Mouse (Mus musculus): ENCODE measurements at regions not wholly inside any gene's neighbourhood (a gene's known extent, or its start where the extent isn't known, plus 50 kb on each side); places are given as distances from the start of the nearest gene placed in this dataset.

GRCm38 (mm10) chr1:128671016-128671415, 78.9 kb upstream of the Cxcr4 start:
- Histone ChIP-seq H3K27me3 (ENCODE audit: control insufficient read depth, insufficient read depth, low read length) (no peaks in the 10 kb centered on the region), H3K4me2 (ENCODE audit: low read depth, low read length) (no peak overlapping the region), H3K9me3 (replicated peaks; ENCODE audit: control insufficient read depth, low read length) (no peaks in the 10 kb centered on the region), H3K36me3 (replicated peaks; ENCODE audit: control insufficient read depth, insufficient read depth, low read length) (no peaks in the 10 kb centered on the region), H3K27ac (ENCODE audit: low read depth) (no peak overlapping the region), H3K4me3 (ENCODE audit: low read depth, low read length) (no peak overlapping the region), H3K9ac (replicated peaks; ENCODE audit: low read depth, low read length) (no peak overlapping the region), H3K4me1 (ENCODE audit: control insufficient read depth, insufficient read depth) (no peaks in the 10 kb centered on the region)
- DNase-seq (ENCODE audit: low spot score) (no peak), ATAC-seq (ENCODE audit: insufficient read depth, low read depth) (no peak)
- TF ChIP-seq EP300 (IDR thresholded peaks at IDR 0.05; ENCODE audit: low read depth) (no peak), CTCF (IDR thresholded peaks at IDR 0.05; ENCODE audit: low read depth) (no peak)
- 54% methylated on average over 5 of the region's 5 CpGs for WGBS

- DNase-seq (ENCODE audit: low spot score) (no peak), ATAC-seq (ENCODE audit: insufficient read depth, low read depth) (no peak)
- H3K9me3 ChIP-seq (replicated peaks; ENCODE audit: control insufficient read depth, low read length) = no peaks in the 10 kb centered on the region
- H3K27me3 ChIP-seq (ENCODE audit: control insufficient read depth, insufficient read depth, low read length) = no peaks in the 10 kb centered on the region
- no peak overlapping the region for H3K27ac ChIP-seq (ENCODE audit: low read depth)
- TF ChIP-seq CTCF (IDR thresholded peaks at IDR 0.05; ENCODE audit: low read depth) = no peak
- TF ChIP-seq EP300 (IDR thresholded peaks at IDR 0.05; ENCODE audit: low read depth) = no peak
- H3K4me2 ChIP-seq (ENCODE audit: low read depth, low read length) = no peak overlapping the region
- H3K9ac ChIP-seq (replicated peaks; ENCODE audit: low read depth, low read length) = no peak overlapping the region
- H3K36me3 ChIP-seq (replicated peaks; ENCODE audit: control insufficient read depth, insufficient read depth, low read length) = no peaks in the 10 kb centered on the region
- 63% methylated on average over 2 of the region's 2 CpGs for WGBS
- no peaks in the 10 kb centered on the region for H3K4me1 ChIP-seq (ENCODE audit: control insufficient read depth, insufficient read depth)
- H3K4me3 ChIP-seq (ENCODE audit: low read depth, low read length) = no peak overlapping the region
Observed at GRCm38 (mm10) chr1:128669241-128669666, 77.2 kb upstream of the Cxcr4 start.

- ATAC-seq (ENCODE audit: insufficient read depth, low read depth) = no peak
- Histone ChIP-seq H3K4me2 (ENCODE audit: low read depth, low read length) (no peak overlapping the region), H3K27ac (ENCODE audit: low read depth) (no peak overlapping the region), H3K9me3 (replicated peaks; ENCODE audit: control insufficient read depth, low read length) (no peaks in the 10 kb centered on the region), H3K36me3 (replicated peaks; ENCODE audit: control insufficient read depth, insufficient read depth, low read length) (no peaks in the 10 kb centered on the region), H3K27me3 (ENCODE audit: control insufficient read depth, insufficient read depth, low read length) (no peaks in the 10 kb centered on the region), H3K4me1 (ENCODE audit: control insufficient read depth, insufficient read depth) (no peaks in the 10 kb centered on the region), H3K4me3 (ENCODE audit: low read depth, low read length) (no peak overlapping the region), H3K9ac (replicated peaks; ENCODE audit: low read depth, low read length) (no peak overlapping the region)
- no peak for DNase-seq (ENCODE audit: low spot score)
- 67% methylated on average over 6 of the region's 6 CpGs for WGBS
- TF ChIP-seq EP300 (IDR thresholded peaks at IDR 0.05; ENCODE audit: low read depth) (no peak), CTCF (IDR thresholded peaks at IDR 0.05; ENCODE audit: low read depth) (no peak)
Observed at GRCm38 (mm10) chr1:128668718-128669117, 76.6 kb upstream of the Cxcr4 start.

- TF ChIP-seq CTCF (IDR thresholded peaks at IDR 0.05; ENCODE audit: low read depth) = no peak
- no peak for TF ChIP-seq EP300 (IDR thresholded peaks at IDR 0.05; ENCODE audit: low read depth)
- 79% methylated on average over 4 of the region's 4 CpGs for WGBS
- no peak overlapping the region for H3K27ac ChIP-seq (ENCODE audit: low read depth)
- no peaks in the 10 kb centered on the region for H3K9me3 ChIP-seq (replicated peaks; ENCODE audit: control insufficient read depth, low read length)
- no peaks in the 10 kb centered on the region for H3K36me3 ChIP-seq (replicated peaks; ENCODE audit: control insufficient read depth, insufficient read depth, low read length)
- no peak for DNase-seq (ENCODE audit: low spot score)
- no peaks in the 10 kb centered on the region for H3K27me3 ChIP-seq (ENCODE audit: control insufficient read depth, insufficient read depth, low read length)
- no peak overlapping the region for H3K4me2 ChIP-seq (ENCODE audit: low read depth, low read length)
- H3K4me1 ChIP-seq (ENCODE audit: control insufficient read depth, insufficient read depth) = no peaks in the 10 kb centered on the region
- no peak overlapping the region for H3K4me3 ChIP-seq (ENCODE audit: low read depth, low read length)
- ATAC-seq (ENCODE audit: insufficient read depth, low read depth) = no peak
- H3K9ac ChIP-seq (replicated peaks; ENCODE audit: low read depth, low read length) = no peak overlapping the region
Observed at GRCm38 (mm10) chr1:128667121-128667762, 75.1 kb upstream of the Cxcr4 start.

- 81% methylated on average over 2 of the region's 2 CpGs for WGBS
- ATAC-seq (ENCODE audit: insufficient read depth, low read depth) = no peak
- no peaks in the 10 kb centered on the region for H3K9me3 ChIP-seq (replicated peaks; ENCODE audit: control insufficient read depth, low read length)
Observed at GRCm38 (mm10) chr1:128663207-128663606, 71.1 kb upstream of the Cxcr4 start.

GRCm38 (mm10) chr1:128659857-128660256, 67.8 kb upstream of the Cxcr4 start:
- no peaks in the 10 kb centered on the region for H3K36me3 ChIP-seq (replicated peaks; ENCODE audit: control insufficient read depth, insufficient read depth, low read length)
- DNase-seq (ENCODE audit: low spot score) = no peak
- H3K4me2 ChIP-seq (ENCODE audit: low read depth, low read length) = no peak overlapping the region
- no peak overlapping the region for H3K9ac ChIP-seq (replicated peaks; ENCODE audit: low read depth, low read length)
- no peak overlapping the region for H3K4me3 ChIP-seq (ENCODE audit: low read depth, low read length)
- H3K27me3 ChIP-seq (ENCODE audit: control insufficient read depth, insufficient read depth, low read length) = no peaks in the 10 kb centered on the region
- 74% methylated on average over 1 of the region's 1 CpGs for WGBS
- ATAC-seq (ENCODE audit: insufficient read depth, low read depth) = no peak
- TF ChIP-seq CTCF (IDR thresholded peaks at IDR 0.05; ENCODE audit: low read depth) (no peak), EP300 (IDR thresholded peaks at IDR 0.05; ENCODE audit: low read depth) (no peak)
- no peaks in the 10 kb centered on the region for H3K9me3 ChIP-seq (replicated peaks; ENCODE audit: control insufficient read depth, low read length)
- H3K4me1 ChIP-seq (ENCODE audit: control insufficient read depth, insufficient read depth) = no peaks in the 10 kb centered on the region
- no peak overlapping the region for H3K27ac ChIP-seq (ENCODE audit: low read depth)

More at GRCm38 (mm10) chr1:128663207-128663606, 71.1 kb upstream of the Cxcr4 start:
- Histone ChIP-seq H3K4me1 (ENCODE audit: control insufficient read depth, insufficient read depth) (no peaks in the 10 kb centered on the region), H3K9ac (replicated peaks; ENCODE audit: low read depth, low read length) (no peak overlapping the region), H3K36me3 (replicated peaks; ENCODE audit: control insufficient read depth, insufficient read depth, low read length) (no peaks in the 10 kb centered on the region), H3K27ac (ENCODE audit: low read depth) (no peak overlapping the region), H3K4me3 (ENCODE audit: low read depth, low read length) (no peak overlapping the region), H3K4me2 (ENCODE audit: low read depth, low read length) (no peak overlapping the region), H3K27me3 (ENCODE audit: control insufficient read depth, insufficient read depth, low read length) (no peaks in the 10 kb centered on the region)
- TF ChIP-seq CTCF (IDR thresholded peaks at IDR 0.05; ENCODE audit: low read depth) = no peak
- no peak for TF ChIP-seq EP300 (IDR thresholded peaks at IDR 0.05; ENCODE audit: low read depth)
- DNase-seq (ENCODE audit: low spot score) = no peak

Measured in heart, postnatal 0 days (tissue).